Mouse (Mus musculus) MEL (cell line): ENCODE results near the gene Bpifa5.
"Not testable (repeated sequence)": the region's sequence is repeated elsewhere in the genome, so short reads cannot be mapped to it uniquely, and the experiment has no call there.

ENCODE experiments used
- CHD2 ChIP-seq: IDR thresholded peaks from 2 replicates; pipeline ENCODE4 v1.6.1; 2011; ENCODE audit warnings: low read length, improper control_type of control experiment
- CTCF ChIP-seq, 3 experiments: IDR thresholded peaks in 2 of 3; conservative IDR thresholded peaks in 1 of 3; 2 replicates each; pipeline ENCODE4 v1.5.1; 2011 to 2012; ENCODE audit warnings: low read length in 3 of 3, low read depth in 2 of 3, mild to moderate bottlenecking in 2 of 3, improper control_type of control experiment in 1 of 3, inconsistent platforms in 1 of 3, mixed read lengths in 1 of 3, moderate library complexity in 1 of 3; ENCODE audit not compliant: control insufficient read depth in 1 of 3, insufficient read depth in 1 of 3, poor library complexity in 1 of 3, severe bottlenecking in 1 of 3
- E2F4 ChIP-seq: IDR thresholded peaks from 2 replicates; pipeline ENCODE4 v1.6.1; 2011; ENCODE audit warnings: low read depth, low read length, improper control_type of control experiment, borderline replicate concordance
- ETS1 ChIP-seq: IDR thresholded peaks from 2 replicates; pipeline ENCODE4 v1.6.1; 2012; ENCODE audit warnings: low read depth, mild to moderate bottlenecking, inconsistent platforms, low read length, improper control_type of control experiment, moderate library complexity
- GATA1 ChIP-seq: IDR thresholded peaks from 2 replicates; pipeline ENCODE4 v1.6.1; 2011; ENCODE audit warnings: low read depth, low read length, improper control_type of control experiment
- MAX ChIP-seq: IDR thresholded peaks from 2 replicates; pipeline ENCODE4 v1.6.1; 2011; ENCODE audit warnings: low read length, improper control_type of control experiment
- MAZ ChIP-seq: IDR thresholded peaks from 2 replicates; pipeline ENCODE4 v1.6.1; 2012; ENCODE audit warnings: low read depth, mild to moderate bottlenecking, inconsistent platforms, low read length, improper control_type of control experiment
- MEF2A ChIP-seq: IDR thresholded peaks from 2 replicates; pipeline ENCODE4 v1.6.1; 2014; ENCODE audit warnings: low read depth, mild to moderate bottlenecking, inconsistent platforms, low read length, improper control_type of control experiment; ENCODE audit not compliant: poor library complexity, insufficient replicate concordance, severe bottlenecking; ENCODE audit errors: extremely low read depth
- POLR2A ChIP-seq, 2 experiments: IDR thresholded peaks; 2 replicates each; pipeline ENCODE4 v1.6.1; 2011 to 2012; ENCODE audit warnings: low read length in 2 of 2, mild to moderate bottlenecking in 2 of 2, control low read depth in 1 of 2, improper control_type of control experiment in 1 of 2, low read depth in 1 of 2, moderate library complexity in 1 of 2; ENCODE audit not compliant: control insufficient read depth in 1 of 2, insufficient read depth in 1 of 2, poor library complexity in 1 of 2
- POLR2AphosphoS2 ChIP-seq: IDR thresholded peaks from 2 replicates; pipeline ENCODE4 v1.6.1; 2011; ENCODE audit warnings: low read length, improper control_type of control experiment
- RCOR1 ChIP-seq: IDR thresholded peaks from 2 replicates; pipeline ENCODE4 v1.6.1; 2012; ENCODE audit warnings: low read depth, mild to moderate bottlenecking, inconsistent platforms, low read length, improper control_type of control experiment
- UBTF ChIP-seq: IDR thresholded peaks from 2 replicates; pipeline ENCODE4 v1.6.1; 2012; ENCODE audit warnings: low read depth, mild to moderate bottlenecking, inconsistent platforms, low read length, improper control_type of control experiment, moderate library complexity, borderline replicate concordance; ENCODE audit not compliant: insufficient read depth
- ZC3H11A ChIP-seq: IDR thresholded peaks from 2 replicates; pipeline ENCODE4 v1.6.1; 2012; ENCODE audit warnings: low read depth, mild to moderate bottlenecking, inconsistent platforms, low read length, improper control_type of control experiment

DNA sequence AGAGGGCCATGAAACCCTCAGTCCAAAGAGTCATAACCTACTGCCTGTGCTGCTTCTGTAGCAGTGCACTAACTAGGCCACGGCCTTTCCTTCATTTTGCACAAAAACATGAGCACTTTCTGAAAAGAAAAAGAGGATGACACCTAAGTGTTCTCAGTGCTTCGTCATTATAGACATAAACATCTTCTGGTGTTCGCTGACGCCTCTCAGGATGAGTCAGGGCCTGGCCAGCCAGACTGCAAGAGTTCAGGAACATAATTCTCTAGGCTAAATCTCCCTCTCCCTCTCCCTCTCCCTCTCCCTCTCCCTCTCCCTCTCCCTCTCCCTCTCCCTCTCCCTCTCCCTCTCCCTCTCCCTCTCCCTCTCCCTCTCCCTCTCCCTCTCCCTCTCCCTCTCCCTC, 20.7 kb downstream of the Bpifa5 start:
- TF ChIP-seq POLR2AphosphoS2; CHD2; UBTF; MAX; E2F4; MAZ; CTCF (IDR thresholded peaks at IDR 0.05 in 2 of 3, conservative IDR thresholded peaks at IDR 0.05 in 1 of 3; ENCODE audit: control insufficient read depth in 1 of 3, insufficient read depth in 1 of 3, low read depth in 2 of 3, low read length in 3 of 3, poor library complexity in 1 of 3, severe bottlenecking in 1 of 3); POLR2A (IDR thresholded peaks at IDR 0.05; ENCODE audit: control insufficient read depth in 1 of 2, insufficient read depth in 1 of 2, low read depth in 1 of 2, low read length in 2 of 2, poor library complexity in 1 of 2); ZC3H11A; MEF2A; RCOR1; GATA1; ETS1: not testable (repeated sequence)
